Mouse (Mus musculus) heart, adult 18-20 months (tissue): ENCODE data around the gene Fut7. TPM values are rescaled to one million over a fixed set of nuclear protein-coding genes. Genes with fewer than 3 reads are reported as not detected.

ENCODE experiments used
- DNase-seq, 2 experiments: peaks; one replicate each; pipeline ENCODE4 v3.0.0; 2021 to 2022; ENCODE audit warnings: mixed read lengths in 1 of 2
- total RNA-seq, 2 experiments: library from RNA; stranded (reverse); gene quantifications; 2 replicates each; pipeline ENCODE4 v1.2.3; 2021

Gene Fut7
- total RNA-seq, 2 experiments from 2014 or later, result 1.1 TPM; not detected in 1

DNA sequence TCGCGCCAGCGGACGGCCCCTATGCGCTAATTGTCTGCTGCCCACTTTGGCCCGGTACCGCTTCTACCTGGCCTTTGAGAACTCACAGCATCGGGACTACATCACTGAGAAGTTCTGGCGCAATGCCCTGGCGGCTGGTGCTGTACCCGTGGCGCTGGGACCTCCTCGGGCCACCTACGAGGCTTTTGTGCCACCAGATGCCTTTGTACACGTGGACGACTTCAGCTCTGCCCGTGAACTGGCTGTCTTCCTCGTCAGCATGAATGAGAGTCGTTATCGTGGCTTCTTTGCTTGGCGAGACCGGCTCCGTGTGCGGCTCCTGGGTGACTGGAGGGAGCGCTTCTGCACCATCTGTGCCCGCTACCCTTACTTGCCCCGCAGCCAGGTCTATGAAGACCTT, 2.4 kb downstream of the Fut7 start:
- no peak for DNase-seq

DNA sequence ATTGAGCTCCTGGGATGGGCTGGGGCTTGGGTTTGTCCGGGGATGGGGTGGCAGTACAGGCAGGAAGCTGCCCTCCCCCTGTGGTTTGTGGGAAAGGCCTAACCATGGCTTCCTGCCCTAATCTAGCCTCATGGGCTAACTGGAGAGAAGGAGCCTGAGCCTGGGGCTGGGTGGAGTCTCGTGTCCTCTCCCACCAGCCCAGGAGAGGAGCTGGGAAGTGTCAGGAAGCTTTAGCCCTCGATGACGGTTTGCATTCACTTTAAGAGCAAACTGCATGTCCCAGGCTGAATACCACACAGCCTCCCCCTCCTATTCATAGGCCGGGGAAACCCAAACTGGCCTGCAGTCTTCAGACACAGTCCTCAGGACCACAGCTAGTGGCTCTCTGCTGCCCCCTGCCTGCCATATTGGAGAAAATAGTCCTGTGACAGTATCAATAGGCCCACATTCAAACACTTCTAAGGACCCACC, 3.7 kb downstream of the Fut7 start:
- DNase-seq, result peak; percentile 68 to 87

DNA sequence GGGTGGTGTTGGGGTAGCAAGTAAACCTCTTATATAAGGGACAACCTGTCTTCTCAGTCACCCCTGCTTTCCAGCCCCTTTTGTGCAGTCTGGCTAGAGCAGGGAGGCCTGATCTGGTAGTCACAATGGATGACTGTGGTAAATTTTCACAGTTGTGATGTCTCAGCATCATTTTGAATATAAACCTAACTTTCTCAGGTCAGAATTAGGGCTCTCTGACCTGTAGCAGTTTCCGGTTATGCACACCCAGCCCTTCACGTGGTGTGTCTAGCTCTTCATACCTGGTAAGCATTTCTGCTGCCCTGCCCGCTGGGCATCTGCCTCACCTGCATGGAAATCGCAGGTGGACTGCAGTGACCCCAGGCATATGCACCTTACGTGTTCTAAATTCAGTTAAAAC, 4.2 kb downstream of the Fut7 start:
- no peak for DNase-seq

DNA sequence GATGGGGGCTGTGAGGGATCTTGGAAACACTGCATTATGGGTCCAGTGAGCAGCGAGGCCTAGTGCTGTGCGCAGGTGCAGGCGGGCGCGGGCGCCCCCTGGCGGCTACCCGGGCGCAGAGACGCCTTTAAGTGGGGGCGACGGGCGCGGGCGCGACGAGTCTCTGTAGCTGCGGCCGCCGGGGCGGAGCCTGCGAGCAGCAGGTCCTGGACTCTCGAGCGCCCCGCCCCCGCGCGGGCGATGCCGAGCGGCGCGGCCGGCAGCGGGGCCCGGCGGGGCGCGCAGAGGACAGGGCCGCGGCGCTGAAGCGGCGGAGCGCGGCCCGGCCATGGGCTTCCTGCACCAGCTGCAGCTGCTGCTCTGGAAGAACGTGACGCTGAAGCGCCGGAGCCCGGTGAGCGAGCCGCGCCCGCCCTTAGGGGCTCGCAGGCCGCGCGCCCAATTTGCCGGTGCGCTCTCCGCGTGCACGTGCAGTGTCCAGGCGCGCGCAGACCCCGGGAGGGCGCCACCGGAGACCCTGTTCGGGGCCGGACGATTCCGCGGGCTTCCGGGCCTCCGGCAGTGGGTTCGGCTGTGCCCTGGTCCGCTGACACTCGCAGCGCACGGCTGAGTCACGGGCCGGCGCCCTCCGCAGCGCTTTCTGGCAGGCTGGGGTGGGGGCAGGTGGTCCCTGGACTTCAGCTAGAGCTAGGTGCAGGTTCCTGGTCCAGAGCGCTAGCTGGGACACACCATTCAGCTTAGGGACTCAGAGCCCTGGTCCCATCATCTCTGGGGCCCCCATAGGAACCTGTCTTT, 5.6 kb downstream of the Fut7 start, which contains the start of gene Abca2:
TSS of gene Abca2 (plus strand) at position 262 of the 795 bp plus-strand sequence.
- peak; percentile 91 to 96 for DNase-seq

DNA sequence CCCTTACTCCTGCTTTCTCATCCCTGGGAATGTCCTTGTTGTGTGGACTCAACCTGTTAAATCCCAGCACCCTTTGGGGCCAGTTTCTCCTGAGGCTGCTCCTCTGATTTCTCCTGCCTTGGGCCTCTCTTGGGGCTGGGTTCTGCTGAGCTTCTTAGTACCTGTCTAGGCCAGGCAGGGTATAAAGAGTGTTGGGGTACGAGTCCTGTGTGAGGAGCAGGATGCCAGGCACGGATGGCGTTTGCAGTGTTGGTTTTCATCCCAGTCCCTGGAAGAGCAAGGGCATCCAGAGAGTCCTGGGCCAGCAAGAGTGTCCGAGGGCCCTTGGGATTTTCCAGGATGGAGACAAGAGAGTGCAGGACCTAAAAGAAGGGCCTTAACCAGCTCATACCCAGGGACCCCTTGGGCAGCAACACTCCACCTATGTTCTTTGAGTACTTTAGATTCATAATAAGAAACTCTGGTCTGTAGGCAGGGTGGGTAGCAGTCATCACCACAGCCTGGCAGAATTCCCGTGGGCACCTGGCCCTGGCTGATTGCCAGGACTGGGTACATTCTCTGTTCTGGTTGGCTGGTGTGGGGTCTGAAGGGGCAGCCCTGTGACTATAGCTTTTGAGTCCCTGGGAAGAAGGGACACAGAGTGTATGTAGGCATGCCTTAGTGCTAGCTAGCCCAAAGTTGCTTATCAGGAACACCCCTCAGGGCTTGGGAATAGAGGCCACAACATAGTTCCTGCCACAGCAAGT, 6.5 kb downstream of the Fut7 start:
- DNase-seq, result peak in 1 of 2 experiments; percentile 15

DNA sequence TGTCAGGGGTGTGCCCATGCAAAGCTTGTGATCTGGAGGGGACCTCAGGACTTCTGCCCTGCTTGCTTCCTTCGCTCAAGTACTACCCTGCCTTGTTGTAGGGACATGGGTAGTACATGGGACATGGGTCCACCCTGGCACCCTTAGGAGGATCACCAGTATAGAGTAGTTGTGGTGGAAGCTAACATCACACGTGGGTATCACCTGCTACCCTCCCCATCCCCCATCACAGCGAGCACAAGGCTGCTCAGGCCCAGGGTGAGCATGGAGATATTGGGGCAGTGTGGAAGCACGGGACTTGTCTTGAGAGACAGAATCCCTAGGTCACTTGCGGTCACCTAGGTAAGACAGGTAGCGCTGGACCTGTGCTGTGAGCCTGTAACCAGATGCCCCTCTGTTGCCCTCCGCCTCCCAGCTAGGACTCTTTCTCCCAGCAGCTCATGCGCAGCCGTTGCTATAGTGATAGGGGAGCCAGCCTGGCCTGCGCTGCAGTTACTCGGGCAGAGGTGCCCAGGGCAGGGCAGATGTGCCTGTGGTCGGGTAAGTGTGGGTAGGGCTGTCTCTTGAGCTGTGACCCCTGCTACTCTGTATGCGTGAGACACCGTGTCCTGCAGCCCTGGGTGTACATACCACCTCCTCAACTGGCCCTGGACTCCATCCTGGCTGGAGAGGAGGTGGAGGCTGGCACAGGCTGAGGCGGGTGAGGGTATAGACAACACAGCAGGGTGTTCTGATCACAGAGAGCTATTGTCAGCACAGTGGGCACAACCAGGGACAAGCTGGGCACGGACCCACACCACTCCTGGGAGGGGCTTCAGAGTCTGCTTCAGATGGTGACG, 7.5 kb downstream of the Fut7 start:
- DNase-seq, result no peak

DNA sequence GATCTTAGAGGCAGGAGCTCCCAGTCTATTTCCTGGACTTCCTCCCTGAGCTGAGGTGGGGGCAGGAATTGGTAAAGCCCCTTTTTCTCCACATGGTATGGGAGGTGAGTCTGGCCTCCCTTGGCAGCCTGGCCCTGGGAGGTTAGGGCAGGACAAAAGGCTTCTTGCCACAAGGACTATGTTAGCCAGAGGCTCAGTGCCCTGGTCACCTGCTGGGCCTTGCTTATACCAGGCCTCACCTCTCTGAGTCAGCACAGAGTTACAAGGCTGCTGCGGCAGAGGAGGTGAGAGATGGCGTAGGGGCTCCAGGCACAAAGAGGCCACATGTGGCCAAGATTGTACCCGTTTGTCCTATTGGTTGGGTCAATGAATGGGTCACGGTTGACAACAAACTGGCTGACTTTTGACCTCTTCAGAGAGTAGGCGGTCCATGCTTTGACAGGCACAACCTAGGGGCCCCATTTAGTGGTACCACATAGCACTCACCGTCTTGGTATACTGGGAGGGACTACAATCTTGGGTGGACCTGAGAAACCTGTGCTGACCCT, 8.3 kb downstream of the Fut7 start:
- DNase-seq, result no peak

DNA sequence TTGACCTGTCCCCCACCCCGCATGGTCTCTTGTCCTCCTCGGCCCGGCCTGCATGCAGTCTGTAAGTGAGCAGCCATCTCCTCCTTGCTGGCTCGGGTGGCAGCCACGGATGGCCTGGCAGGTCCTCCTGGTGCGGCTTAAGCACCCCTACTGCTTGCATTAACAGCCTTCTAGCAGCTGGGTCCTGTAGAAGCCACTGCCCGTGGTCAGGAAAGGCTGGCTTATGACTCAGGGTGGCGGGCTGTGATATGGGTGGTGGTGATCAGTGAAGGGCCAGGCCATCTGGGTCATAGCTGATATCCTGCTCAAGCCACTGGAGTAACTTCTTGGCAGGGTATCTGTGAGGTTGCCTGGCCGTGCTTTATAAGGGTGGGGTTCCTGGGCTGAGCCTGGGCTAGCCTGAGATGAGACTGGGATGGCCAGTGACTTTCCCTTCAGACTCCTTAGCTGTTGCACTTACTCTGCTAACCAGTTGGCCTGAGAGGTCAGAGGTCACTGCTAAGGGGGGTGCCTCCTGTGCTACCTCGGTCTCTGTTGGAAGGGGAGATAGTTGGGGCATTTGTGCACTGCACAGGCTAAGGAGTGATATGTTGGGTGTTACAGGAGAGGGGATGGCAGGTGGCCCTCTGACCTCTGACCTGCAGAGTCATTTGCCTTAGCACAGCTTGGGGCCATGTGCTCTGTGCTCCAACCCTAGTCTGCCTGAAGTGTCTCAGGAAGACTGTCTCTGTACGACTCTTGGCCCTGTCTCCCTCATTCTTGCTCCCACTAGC, 9.4 kb downstream of the Fut7 start:
- no peak for DNase-seq

DNA sequence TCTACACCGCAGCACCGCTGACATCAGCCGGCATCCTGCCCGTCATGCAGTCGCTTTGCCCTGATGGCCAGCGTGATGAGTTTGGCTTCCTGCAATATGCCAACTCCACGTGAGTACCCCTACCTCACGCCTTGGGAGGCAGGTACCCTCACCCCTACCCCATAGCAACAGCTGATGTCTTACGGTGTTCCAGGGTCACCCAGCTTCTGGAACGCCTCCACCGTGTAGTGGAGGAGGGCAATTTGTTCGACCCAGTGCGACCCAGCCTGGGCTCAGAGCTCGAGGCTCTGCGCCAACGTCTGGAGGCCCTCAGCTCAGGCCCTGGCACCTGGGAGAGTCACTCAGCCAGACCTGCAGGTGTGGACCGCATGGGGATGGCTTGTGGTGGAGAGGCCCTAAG, 10.0 kb downstream of the Fut7 start:
- no peak for DNase-seq

DNA sequence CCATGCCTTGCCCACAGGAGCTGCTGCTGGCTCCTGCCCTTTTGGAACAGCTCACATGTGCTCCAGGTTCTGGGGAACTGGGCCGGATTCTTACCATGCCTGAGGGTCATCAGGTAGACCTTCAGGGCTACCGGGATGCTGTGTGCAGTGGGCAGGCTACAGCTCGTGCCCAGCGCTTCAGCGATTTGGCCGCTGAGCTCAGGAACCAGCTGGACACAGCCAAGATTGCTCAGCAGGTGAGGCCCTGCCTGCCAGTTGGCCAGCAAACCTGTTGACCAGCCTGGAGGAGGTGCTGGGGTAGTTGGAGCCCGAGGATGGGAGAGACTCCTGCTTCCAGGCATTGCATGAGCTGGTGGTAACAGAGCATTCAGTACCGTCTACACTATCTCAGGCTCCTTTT, 11.2 kb downstream of the Fut7 start:
- no peak for DNase-seq

DNA sequence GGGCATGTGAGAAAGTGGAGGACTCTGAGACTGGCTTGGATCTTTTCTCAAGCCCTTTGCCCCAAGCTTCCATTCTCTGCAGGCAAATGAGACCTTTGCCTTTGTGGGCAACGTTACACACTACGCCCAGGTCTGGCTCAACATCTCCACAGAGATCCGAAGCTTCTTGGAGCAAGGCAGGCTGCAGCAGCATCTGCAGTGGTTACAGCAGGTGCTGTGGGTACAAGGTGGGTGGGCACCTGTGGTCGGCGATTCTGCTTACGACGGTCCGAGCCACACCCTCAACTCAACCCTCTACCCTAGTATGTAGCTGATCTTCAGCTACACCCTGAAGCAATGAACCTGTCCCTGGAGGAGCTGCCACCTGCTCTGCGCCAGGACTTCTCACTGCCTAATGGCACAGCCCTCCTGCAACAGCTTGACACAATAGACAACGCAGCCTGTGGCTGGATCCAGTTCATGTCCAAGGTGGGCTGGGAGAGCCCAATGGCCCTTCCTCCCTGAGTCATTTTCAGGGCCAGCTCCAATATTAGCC, 13.3 kb downstream of the Fut7 start:
- no peak for DNase-seq

DNA sequence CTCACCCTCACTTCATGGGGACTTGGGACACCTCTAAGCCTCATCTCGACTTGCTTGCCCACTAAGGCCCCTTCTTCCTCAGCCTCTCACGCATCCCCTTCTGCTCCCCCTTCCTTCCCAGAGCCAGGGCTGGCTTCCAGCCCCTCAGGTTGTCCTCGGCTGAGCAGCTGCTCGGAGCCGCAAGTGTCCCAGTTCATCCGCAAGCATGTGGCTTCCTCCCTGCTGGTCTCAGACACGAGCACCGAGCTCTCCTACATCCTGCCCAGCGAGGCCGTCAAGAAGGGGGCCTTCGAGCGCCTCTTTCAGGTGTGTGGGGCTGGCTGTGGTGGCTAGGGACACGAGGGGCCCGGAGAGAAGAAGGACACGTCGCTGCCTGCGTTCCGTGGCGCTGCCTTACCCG, 18.0 kb downstream of the Fut7 start:
- no peak for DNase-seq

DNA sequence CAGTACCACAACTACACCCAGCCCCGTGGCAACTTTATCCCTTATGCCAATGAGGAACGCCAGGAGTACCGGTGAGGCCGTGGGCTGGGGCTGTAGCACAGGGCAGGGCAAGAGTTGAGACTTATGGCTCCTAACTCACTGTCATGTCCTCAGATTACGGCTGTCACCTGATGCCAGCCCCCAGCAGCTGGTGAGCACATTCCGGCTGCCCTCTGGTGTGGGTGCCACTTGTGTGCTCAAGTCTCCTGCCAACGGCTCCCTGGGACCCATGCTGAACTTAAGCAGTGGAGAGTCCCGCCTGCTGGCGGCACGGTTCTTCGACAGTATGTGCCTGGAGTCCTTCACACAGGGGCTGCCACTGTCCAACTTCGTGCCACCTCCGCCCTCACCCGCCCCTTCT, 19.6 kb downstream of the Fut7 start:
- no peak for DNase-seq

DNA sequence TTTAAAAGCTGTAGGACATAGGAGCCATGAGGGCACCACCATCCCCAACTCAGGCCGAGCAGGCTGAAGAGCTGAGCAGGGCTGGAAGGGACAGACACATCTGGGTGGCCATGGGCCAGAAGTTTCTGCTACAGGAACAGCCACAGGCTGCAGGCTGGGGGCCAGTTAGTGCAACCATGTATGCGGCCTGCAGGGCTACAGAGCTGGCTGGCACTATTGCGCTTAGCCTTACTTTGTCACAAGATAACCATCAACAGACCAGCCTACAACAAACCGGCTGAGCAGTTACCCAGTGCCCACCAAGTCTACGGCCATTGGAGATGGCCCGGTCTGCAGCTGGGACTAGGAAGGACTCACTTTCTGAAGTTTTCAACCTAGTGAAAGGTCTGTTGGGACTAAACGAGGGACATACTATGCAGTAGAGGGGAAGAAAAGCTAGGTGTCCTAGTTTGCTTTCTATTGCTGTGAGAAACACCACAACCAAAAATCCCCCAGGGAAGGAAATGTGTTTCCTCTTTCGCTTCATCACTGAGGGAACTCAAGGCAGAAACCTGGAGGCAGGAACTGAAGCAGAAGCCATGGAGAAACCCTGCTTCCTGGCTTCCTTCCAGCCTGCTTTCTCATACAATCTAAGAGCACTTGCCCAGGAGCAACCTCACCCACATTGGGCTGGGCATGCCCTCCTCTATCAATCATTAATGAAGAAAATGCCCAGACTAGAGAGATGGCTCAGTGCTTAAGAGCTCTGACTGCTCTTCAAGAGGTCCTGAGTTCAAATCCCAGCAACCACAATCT, 28.0 kb downstream of the Fut7 start:
- DNase-seq, result no peak

DNA sequence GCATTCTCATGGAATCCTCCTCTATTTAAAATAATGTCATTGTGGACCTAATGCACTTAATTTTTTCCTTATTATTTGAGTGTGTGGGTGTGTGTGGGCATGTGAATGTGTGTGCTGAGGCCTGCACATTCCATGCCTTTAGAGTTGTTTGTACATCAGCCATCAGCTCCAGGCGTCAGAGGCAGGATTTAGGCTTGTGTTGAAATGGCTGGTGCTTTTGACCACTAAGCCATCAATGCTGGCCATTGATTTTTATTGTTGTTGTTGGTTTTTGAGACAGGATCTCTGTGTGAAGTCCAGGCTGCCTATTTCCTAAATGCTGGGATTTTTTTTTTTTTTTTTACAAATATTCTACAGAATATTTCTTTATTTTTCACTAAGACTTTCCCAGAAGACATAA, 29.9 kb downstream of the Fut7 start:
- DNase-seq, result no peak

DNA sequence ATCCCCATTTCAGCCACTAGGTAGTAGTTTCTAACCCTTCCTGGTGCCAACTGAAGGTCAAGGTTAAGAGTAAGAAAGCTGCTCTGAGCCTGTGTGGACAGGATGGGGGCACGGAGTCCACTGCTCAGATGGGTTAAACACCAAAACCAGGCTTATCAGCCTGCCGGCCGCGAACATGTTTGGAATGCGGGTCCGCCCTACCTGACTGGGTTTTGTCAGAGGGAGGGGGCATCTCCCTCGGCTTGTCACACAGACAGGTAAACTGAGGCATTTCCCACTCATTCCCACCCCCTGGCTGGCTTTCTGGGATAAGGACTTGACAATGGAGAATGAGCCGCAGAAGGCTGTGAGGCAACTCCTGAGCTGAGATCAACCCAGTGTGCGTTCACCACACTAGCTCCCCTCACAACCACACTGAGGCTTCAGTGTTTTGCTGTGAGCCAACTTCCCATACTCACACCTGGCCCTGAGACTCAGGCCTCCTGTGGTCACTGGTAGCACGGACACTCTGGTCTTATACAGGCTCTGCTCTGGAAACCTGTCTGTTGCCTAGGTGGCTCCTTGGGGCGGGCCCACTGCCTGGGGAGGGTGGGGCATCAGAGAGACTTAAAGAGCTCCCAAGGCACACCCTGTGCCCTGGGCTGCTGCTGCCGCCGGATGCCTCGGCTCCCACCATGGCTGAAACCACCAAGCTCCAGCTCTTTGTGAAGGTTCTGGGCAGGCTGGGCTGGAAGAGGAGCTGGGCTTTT, 33.3 kb downstream of the Fut7 start, which contains the start of gene Clic3:
TSS of gene Clic3 (plus strand) at position 634 of the 749 bp plus-strand sequence.
- DNase-seq, result no peak

DNA sequence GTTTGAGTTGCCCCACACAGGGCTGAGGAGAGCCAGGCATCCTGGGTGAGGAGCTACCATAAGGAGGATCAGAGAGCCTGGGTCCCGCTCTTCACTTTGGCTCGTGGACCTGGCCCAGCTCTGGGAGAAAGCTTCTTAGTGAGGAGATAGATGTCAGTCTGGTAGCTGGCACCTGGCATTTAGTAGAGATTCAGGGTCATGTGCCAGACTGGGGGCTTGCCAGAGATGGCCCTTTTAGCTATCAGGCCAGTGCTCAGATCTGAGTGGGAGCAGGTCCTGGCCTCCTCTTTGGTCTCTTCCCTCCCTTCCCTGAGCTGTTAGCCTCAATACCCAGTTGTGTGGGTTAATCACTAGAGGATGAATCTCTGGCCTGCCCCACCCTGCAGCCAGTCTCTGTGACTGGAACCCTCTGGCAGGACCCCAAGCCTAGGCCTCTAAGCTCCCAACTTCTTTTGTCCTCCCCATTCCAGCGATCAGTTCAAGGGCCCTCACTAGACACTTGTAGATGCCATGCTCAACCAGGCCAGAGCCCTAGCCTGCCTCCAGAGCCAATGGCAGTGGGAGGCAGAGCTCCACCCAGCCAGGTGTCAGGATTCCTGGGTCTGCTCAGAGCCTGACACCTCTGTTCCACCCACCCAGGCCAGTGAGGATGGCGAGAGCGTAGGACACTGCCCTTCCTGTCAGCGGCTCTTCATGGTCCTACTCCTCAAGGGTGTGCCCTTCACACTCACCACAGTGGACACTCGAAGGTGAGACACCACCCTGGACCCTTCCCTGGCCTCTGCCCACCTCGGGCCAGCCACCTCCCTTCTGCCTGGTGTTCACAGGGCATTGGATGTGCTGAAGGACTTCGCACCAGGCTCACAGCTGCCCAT, 34.2 kb downstream of the Fut7 start:
- DNase-seq, result peak in 1 of 2 experiments; percentile 19

DNA sequence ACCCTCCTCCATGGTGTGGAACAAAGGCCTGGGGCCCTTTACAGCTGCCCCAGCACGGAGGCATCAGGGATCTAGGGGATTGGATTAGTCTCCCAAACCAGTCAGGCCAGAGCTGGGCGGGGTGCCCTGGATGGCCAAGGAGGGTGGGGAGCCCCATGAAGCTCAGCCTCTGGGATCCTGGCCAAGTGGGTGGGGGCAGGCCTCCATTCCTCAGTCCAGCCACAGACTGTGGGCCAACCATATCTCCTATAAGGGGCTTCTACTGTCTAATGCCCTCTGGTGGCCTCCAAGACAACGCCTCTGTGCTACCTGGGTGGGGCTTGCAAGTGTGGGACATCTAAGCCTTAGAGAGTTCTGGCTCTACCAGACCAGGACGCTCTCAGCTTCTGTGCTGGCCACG, 35.8 kb downstream of the Fut7 start:
- peak; percentile 60 to 62 for DNase-seq
